Mouse (Mus musculus): ENCODE results near the gene Inka2. TPM values are rescaled to one million over a fixed set of nuclear protein-coding genes. Genes with fewer than 3 reads are reported as not detected.

The Inka2 gene
- total RNA-seq, 2 experiments from 2014 or later, result 75.4 to 105 TPM

- no peak for DNase-seq (ENCODE audit: low spot score in 2 of 2)
- intact Hi-C loops (cut with DNase I), result no loop called here
These were observed 13.6 kb downstream of the Inka2 start for GRCm38 (mm10) chr3:105717856-105718555.

GRCm38 (mm10) chr3:105718746-105719145 lies 14.3 kb downstream of the Inka2 start:
- intact Hi-C loops (cut with DNase I), result no loop called here
- no peak for DNase-seq (ENCODE audit: low spot score in 2 of 2)

DNA sequence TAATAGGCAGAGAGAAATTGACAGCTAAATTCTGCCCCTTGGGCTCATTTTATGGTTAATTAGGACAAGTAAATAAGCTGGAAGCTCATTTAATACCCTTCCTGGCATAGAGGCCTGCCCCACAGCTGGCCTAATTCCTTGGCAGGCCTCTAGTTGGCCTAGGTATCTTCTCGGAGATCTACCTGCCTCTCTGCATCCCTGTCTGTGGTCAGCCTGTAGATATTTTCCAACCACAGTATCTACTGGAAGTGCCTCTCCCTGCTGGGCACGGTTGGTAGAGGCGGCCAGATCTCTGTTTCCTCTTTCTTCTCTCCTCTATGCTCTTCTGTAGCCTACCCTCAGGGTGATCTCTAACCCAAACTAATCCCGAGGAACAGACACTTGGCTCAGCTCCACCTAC lies 15.6 kb downstream of the Inka2 start:
- no peak for DNase-seq (ENCODE audit: low spot score in 2 of 2)

DNA sequence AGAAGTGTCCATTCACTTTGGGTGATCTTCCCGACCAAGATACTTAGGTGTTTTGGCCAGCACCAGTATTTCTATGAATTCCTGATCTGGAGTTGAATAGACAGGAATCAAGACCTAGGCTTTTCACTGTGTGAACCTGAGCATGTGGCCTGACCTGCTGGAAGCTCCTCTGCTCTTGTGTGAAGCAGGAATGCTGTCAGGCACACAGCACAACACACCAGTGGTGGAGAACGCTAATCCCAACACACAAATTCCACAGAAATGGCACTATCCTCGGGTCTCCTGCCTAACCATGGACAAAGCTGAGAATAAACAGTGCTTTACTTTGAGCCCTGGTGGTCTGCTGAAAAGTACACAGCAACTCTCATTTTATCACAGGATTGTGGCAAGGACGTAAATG lies 16.1 kb downstream of the Inka2 start:
- intact Hi-C loops (cut with DNase I), result no loop called here
- DNase-seq (ENCODE audit: low spot score in 2 of 2), result no peak

More for the DNA sequence above, 15.6 kb downstream of the Inka2 start:
- intact Hi-C loops (cut with DNase I), result no loop called here

DNA sequence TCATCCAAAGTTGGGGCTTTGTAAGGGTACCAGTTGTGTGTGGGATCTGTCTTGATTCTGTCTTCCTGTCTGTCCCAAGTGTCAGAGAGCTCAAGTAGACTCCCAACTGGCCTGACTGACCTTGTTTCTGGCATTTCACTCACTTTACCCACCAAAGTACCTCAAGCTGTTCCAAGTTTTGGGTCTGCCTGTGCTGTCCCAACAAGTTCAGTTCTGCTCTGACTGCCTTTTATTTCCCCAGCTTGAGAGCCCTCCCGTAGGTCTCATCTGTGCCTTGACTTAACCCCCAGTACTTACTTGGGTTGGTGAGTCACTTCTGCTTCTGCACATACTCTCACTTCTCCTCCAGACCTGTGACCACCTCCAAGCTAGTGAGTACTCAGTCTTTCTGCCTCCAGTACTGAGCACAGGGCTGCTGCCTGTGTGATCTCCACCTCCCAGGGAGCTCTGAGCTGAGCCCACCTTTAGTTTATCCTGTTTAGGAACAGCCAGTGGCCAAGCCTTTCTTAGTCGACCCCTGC lies 17.3 kb downstream of the Inka2 start:
- intact Hi-C loops (cut with DNase I), result no loop called here
- no peak for DNase-seq (ENCODE audit: low spot score in 2 of 2)

GRCm38 (mm10) chr3:105722510-105722909 lies 18.1 kb downstream of the Inka2 start:
- intact Hi-C loops (cut with DNase I), result no loop called here
- no peak for DNase-seq (ENCODE audit: low spot score in 2 of 2)

DNA sequence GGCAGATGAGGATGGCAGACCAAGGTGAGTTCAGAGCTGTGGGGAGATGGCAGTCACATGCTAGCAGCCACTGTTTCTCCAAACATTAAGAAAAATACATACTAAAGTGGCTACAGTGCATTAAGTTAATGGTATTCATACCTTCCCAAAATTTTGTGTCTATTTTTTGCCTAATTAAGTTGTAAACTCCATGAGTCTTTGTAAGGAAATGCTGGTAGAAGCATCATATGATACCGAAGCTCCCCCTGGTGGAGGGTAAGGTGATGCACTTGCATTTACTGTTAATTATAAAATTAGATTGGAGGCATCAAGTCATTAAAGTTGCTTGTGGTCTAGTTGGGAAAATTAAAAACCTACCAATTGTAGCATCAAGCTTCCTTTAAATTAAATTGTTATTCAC lies 21.6 kb downstream of the Inka2 start:
- intact Hi-C loops (cut with DNase I), result loop anchor here (2.0 kb wide), 3 partner anchors 39 to 647 kb away; partner anchors contain the start of gene Ddx20
- DNase-seq (ENCODE audit: low spot score in 2 of 2), result peak; percentile 57 to 79

GRCm38 (mm10) chr3:105732360-105732759 lies 28.0 kb downstream of the Inka2 start:
- DNase-seq (ENCODE audit: low spot score in 2 of 2), result no peak
- intact Hi-C loops (cut with DNase I), result loop anchor here (5.0 kb wide), 1 partner anchor 165 kb away; no protein-coding TSS in a partner anchor

DNA sequence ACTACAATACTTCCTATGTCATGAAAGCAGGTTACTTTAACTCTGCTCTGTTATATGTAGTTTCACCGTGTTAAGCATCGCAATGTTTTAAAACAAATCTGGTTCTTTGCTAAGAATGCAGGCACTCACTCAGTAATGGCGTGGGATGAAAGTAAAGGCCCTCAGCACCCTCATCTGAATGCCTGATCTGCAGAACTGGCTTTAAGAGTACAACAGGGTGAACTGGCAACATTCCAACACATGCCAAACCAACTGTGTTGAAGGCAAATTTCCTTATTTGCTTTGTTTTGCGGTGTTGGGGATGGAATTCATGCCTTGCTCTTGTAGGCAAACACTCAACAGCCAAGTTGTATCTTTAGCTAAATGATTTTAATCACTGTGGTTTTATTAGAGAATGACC lies 29.1 kb downstream of the Inka2 start:
- DNase-seq (ENCODE audit: low spot score in 2 of 2), result no peak
- intact Hi-C loops (cut with DNase I), result loop anchor here (5.0 kb wide), 1 partner anchor 164 kb away; no protein-coding TSS in a partner anchor

DNA sequence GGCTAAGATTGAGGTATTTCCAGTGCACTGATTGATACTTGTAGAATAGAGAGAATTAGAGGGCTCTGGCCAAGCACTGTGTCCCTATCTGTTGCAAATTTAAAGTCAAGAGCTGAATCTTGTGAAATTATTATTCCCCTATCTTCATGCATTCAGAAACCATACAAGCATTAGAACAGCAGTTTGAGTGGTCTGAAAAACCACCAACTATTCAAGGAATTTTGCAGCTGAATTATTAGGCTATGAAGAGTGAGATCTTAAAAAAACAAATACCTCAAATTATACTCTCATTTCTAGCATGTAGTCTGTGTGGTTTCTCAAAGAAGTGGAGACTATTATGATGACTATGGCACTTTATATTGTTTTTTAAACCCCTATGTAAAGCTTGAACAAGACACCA lies 30.9 kb downstream of the Inka2 start:
- DNase-seq (ENCODE audit: low spot score in 2 of 2), result no peak
- intact Hi-C loops (cut with DNase I), result no loop called here

DNA sequence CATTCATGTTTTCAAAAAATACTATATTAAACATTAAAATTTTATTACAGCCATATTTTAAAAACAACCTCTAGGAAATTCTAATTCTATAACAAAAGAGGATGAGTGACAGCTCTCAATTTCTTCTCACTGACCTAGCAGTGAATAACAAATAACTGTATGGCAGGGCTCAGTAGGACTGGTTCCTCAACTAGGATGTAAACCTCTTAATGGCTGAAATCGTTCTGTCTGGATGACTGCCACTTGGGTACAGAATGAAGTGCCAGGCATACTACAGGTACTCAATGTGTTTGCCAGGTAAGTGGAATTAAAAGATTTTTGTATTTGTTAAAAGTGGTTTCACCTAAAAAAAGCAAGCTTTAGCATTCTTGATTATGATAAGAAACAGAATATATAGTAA lies 31.7 kb downstream of the Inka2 start:
- intact Hi-C loops (cut with DNase I), result no loop called here
- DNase-seq (ENCODE audit: low spot score in 2 of 2), result no peak

GRCm38 (mm10) chr3:105737070-105737469 lies 32.7 kb downstream of the Inka2 start:
- intact Hi-C loops (cut with DNase I), result no loop called here

DNA sequence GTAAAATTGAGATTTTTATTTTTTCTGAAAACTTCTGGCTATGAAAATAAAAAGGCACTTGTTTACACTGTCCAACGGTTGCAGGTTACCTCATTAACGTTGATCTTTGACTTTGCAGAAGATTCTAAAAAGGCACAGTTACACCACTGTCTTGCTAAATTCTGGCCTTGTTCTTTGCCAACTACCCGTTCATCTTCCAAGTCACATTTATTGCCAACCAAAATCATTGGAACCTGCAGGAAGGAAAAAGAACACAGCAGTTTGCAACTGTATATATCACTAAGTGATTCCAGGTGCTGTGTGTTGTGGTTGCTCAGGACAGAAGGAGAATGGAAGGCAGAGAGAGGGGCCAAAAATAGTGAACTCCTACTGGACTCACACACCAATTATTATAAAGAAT lies 33.3 kb downstream of the Inka2 start:
- intact Hi-C loops (cut with DNase I), result no loop called here

More at GRCm38 (mm10) chr3:105737070-105737469, 32.7 kb downstream of the Inka2 start:
- no peak for DNase-seq (ENCODE audit: low spot score in 2 of 2)

GRCm38 (mm10) chr3:105746542-105746941 lies 42.1 kb downstream of the Inka2 start:
- no peak for DNase-seq (ENCODE audit: low spot score in 2 of 2)
- intact Hi-C loops (cut with DNase I), result no loop called here

More for the DNA sequence above, 33.3 kb downstream of the Inka2 start:
- no peak for DNase-seq (ENCODE audit: low spot score in 2 of 2)

DNA sequence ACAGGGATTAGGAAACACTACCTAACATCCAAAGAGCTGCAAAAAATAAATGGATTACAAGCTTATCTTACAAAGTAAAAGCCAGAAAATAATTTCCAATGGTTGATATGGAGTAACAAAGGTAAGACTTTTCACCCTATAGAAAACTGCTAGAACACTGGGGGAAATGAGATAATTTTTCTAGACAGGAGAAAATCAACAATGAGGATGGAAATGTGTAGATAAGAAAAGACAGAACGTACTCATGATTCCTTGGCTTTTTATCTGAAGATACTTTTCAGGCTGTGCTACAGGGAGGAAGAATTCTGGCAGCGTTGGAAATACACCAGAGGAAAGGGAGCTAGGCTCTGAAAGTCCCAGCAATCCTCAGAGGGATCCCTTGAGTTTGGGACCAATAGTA lies 46.4 kb downstream of the Inka2 start:
- DNase-seq (ENCODE audit: low spot score in 2 of 2), result no peak
- intact Hi-C loops (cut with DNase I), result no loop called here

GRCm38 (mm10) chr3:105754184-105754583 lies 49.8 kb downstream of the Inka2 start:
- DNase-seq (ENCODE audit: low spot score in 2 of 2), result no peak
- intact Hi-C loops (cut with DNase I), result no loop called here

- DNase-seq (ENCODE audit: low spot score in 2 of 2), result no peak
- intact Hi-C loops (cut with DNase I), result no loop called here
These were observed 50.7 kb downstream of the Inka2 start for GRCm38 (mm10) chr3:105755123-105755522.

DNA sequence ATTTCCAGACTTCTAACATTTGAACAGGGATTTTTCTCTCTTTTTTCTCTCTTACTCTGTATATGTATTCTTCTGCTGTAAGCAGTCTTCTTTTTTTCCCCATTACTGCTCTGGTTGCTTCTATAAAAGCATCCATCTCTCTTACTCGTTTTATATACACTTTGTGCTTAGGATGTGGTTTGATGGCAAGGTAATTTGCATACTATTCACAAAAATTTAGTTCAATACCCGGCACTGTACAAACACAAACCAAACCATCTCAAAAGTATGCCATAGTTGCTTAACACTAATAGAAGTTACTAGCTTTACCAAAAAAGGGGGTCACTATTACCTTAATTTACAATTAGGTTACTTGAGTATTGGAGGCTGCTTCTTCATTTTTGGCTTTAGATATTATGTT lies 52.1 kb downstream of the Inka2 start:
- intact Hi-C loops (cut with DNase I), result no loop called here
- no peak for DNase-seq (ENCODE audit: low spot score in 2 of 2)

- intact Hi-C loops (cut with DNase I), result no loop called here
- DNase-seq (ENCODE audit: low spot score in 2 of 2), result no peak
These were observed 53.1 kb downstream of the Inka2 start for GRCm38 (mm10) chr3:105757323-105758083.

DNA sequence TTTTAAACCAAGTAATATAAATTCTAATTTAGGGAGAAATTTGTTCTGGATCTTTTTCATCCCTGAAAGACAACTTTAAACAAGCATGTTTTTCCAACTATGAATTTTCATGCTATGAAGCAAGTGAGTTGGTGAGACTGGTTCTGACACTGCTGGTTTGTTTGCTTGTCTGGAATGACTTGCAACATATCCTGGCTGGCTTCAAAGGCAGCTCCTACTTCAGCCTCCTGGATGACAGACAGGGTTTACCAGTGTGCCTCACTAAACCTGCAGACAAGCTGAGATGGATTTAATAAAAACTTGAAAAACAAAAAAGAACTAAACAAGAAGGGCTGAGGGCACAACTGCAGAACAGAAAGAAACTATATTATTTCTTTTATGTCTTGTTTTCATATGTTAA lies 53.7 kb downstream of the Inka2 start:
- intact Hi-C loops (cut with DNase I), result no loop called here

GRCm38 (mm10) chr3:105758658-105759057 lies 54.3 kb downstream of the Inka2 start:
- DNase-seq (ENCODE audit: low spot score in 2 of 2), result peak in 1 of 2 experiments; percentile 10
- intact Hi-C loops (cut with DNase I), result no loop called here

More for the DNA sequence above, 53.7 kb downstream of the Inka2 start:
- DNase-seq (ENCODE audit: low spot score in 2 of 2), result no peak
